Mouse (Mus musculus) left cerebral cortex, postnatal 14 days (tissue): ENCODE data around the gene 4931406C07Rik. TPM values are rescaled to one million over a fixed set of nuclear protein-coding genes. Genes with fewer than 3 reads are reported as not detected.

ENCODE experiments used
- DNase-seq, 2 experiments: peaks; one replicate each; pipeline ENCODE4 v3.0.0; 2021 to 2022; ENCODE audit warnings: low spot score in 2 of 2, mixed read lengths in 1 of 2
- intact Hi-C: fragments of 180-260 bp; cut with DNase I; formaldehyde crosslinking; loops from one replicate; pipeline ENCODE4 v1.15.1; 2025
- microRNA-seq, 2 experiments: library from miRNA; unstranded; fragments of <30 nt; microRNA quantifications; one replicate each; pipeline ENCODE4 v1.2.0; 2022
- total RNA-seq, 2 experiments: library from RNA; stranded (reverse); gene quantifications; 2 replicates each; pipeline ENCODE4 v1.2.3; 2021

4931406C07Rik gene
- total RNA-seq, 2 experiments from 2014 or later, result 22.2 to 22.4 TPM

GRCm38 (mm10) chr9:15240863-15241595 is 65.2 kb downstream of the 4931406C07Rik start:
- DNase-seq, result no peak
- intact Hi-C loops, result no loop called here

GRCm38 (mm10) chr9:15240006-15240405 is 66.2 kb downstream of the 4931406C07Rik start:
- intact Hi-C loops, result no loop called here
- DNase-seq, result no peak

- DNase-seq, result peak; percentile 25 to 38
- intact Hi-C loops, result no loop called here
Measured at GRCm38 (mm10) chr9:15239042-15239925, 67.0 kb downstream of the 4931406C07Rik start, which contains the start of gene Vstm5. Vstm5 (plus strand) TSS chr9:15239045.

GRCm38 (mm10) chr9:15238297-15238990 is 67.8 kb downstream of the 4931406C07Rik start:
- intact Hi-C loops, result no loop called here
- DNase-seq, result no peak

GRCm38 (mm10) chr9:15237516-15238296 is 68.5 kb downstream of the 4931406C07Rik start:
- intact Hi-C loops, result no loop called here
- no peak for DNase-seq

- DNase-seq, result no peak
- intact Hi-C loops, result no loop called here
Measured at GRCm38 (mm10) chr9:15235986-15236385, 70.3 kb downstream of the 4931406C07Rik start.

GRCm38 (mm10) chr9:15233604-15234003 is 72.6 kb downstream of the 4931406C07Rik start:
- intact Hi-C loops, result no loop called here
- no peak for DNase-seq

Small RNA genes lying within 50 kb of the gene (microRNA-seq; reads per million reads assigned to microRNA genes)
- gene Gm49349 (0 reads per million in 2 experiments), gene mmu-mir-7650 (0 reads per million in 2 experiments)

Other genes with a start within 250 kb of the 4931406C07Rik start
- not detected for gene Hephl1, start 194.3 kb downstream of the 4931406C07Rik start, total RNA-seq
- gene Vstm5, start 67.4 kb downstream of the 4931406C07Rik start, total RNA-seq, result 1 to 10 TPM; 7.5 to 8.4 TPM
- 10 to 100 TPM; 30.0 to 34.1 TPM for gene Med17, start 26.5 kb downstream of the 4931406C07Rik start, total RNA-seq
- gene Taf1d, start 234 bp downstream of the 4931406C07Rik start, total RNA-seq, result 10 to 100 TPM; 30.7 to 32.7 TPM
- gene Cep295, start 51.3 kb upstream of the 4931406C07Rik start, total RNA-seq, result 10 to 100 TPM; 22.2 to 23.1 TPM
- 1 to 10 TPM; 3.6 to 4.3 TPM for gene Smco4, start 187.0 kb upstream of the 4931406C07Rik start, total RNA-seq